Mouse (Mus musculus) ES-Bruce4 (cell line): ENCODE measurements at regions not wholly inside any gene's neighbourhood (a gene's known extent, or its start where the extent isn't known, plus 50 kb on each side); places are given as distances from the start of the nearest gene placed in this dataset.

ENCODE experiments used
- H3K27ac ChIP-seq: 2 replicates; pipeline ENCODE4 v1.5.1; 2012; ENCODE audit warnings: low read length, inconsistent platforms; ENCODE audit not compliant: insufficient read depth
- H3K27me3 ChIP-seq: 2 replicates; pipeline ENCODE4 v1.6.1; 2012; ENCODE audit warnings: mild to moderate bottlenecking, low read length, inconsistent platforms; ENCODE audit not compliant: control insufficient read depth, poor library complexity, insufficient read depth, severe bottlenecking
- H3K36me3 ChIP-seq: 2 replicates; pipeline ENCODE4 v1.6.1; 2012; ENCODE audit warnings: inconsistent platforms, mild to moderate bottlenecking, low read length, moderate library complexity; ENCODE audit not compliant: control insufficient read depth, poor library complexity, insufficient read depth, severe bottlenecking
- H3K4me1 ChIP-seq: one replicate; pipeline ENCODE4 v1.8.1; 2011; ENCODE audit warnings: low read length; ENCODE audit not compliant: control insufficient read depth, insufficient read depth
- H3K4me3 ChIP-seq: 2 replicates; pipeline ENCODE4 v1.5.1; 2011; ENCODE audit warnings: low read depth, mild to moderate bottlenecking, low read length
- H3K9ac ChIP-seq: 2 replicates; pipeline ENCODE4 v1.6.1; 2012; ENCODE audit warnings: low read depth, mild to moderate bottlenecking, inconsistent platforms; ENCODE audit not compliant: poor library complexity, severe bottlenecking
- H3K9me3 ChIP-seq: replicated peaks from 2 replicates; pipeline ENCODE4 v1.6.1; 2012; ENCODE audit warnings: mild to moderate bottlenecking, low read length, inconsistent platforms; ENCODE audit not compliant: control insufficient read depth, poor library complexity, insufficient read depth, severe bottlenecking
- CTCF ChIP-seq: IDR thresholded peaks from one replicate; pipeline ENCODE4 v1.8.1; 2011; ENCODE audit warnings: low read depth, low read length
- EP300 ChIP-seq: IDR thresholded peaks from 2 replicates; pipeline ENCODE4 v1.6.1; 2011; ENCODE audit warnings: low read depth, low read length; ENCODE audit not compliant: insufficient read depth
- POLR2A ChIP-seq: IDR thresholded peaks from one replicate; pipeline ENCODE4 v1.8.1; 2011; ENCODE audit warnings: low read length; ENCODE audit not compliant: insufficient read depth

DNA sequence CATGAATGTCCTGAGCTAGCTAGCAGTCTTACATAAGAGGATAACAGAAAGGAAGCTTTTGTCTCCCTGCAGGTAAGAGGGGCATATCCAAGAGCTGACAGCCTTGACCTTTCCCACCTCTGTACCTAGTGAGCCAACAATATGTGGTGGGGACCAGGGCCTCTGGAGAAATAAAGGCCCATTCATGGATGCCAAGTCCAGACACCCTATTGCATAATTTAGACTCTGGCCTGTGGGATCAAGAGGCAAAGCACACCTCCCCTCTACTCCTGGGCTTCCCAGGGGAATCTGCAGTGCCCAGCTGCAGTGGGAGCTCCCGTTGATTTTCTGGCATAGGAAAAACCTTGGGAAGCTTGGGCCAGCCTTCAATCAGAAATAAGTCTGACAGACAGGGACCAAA lies 251.8 kb upstream of the Igfbp3 start:
- no peak overlapping the region for H3K27ac ChIP-seq
- H3K27me3 ChIP-seq = no peaks in the 10 kb centered on the region
- H3K9ac ChIP-seq = no peak overlapping the region
- no peak for TF ChIP-seq CTCF
- no peak overlapping the region for H3K4me3 ChIP-seq
- no peaks in the 10 kb centered on the region for H3K4me1 ChIP-seq
- no peaks in the 10 kb centered on the region for H3K36me3 ChIP-seq
- no peaks in the 10 kb centered on the region; the same call in 1 of the 2 replicates for H3K9me3 ChIP-seq

DNA sequence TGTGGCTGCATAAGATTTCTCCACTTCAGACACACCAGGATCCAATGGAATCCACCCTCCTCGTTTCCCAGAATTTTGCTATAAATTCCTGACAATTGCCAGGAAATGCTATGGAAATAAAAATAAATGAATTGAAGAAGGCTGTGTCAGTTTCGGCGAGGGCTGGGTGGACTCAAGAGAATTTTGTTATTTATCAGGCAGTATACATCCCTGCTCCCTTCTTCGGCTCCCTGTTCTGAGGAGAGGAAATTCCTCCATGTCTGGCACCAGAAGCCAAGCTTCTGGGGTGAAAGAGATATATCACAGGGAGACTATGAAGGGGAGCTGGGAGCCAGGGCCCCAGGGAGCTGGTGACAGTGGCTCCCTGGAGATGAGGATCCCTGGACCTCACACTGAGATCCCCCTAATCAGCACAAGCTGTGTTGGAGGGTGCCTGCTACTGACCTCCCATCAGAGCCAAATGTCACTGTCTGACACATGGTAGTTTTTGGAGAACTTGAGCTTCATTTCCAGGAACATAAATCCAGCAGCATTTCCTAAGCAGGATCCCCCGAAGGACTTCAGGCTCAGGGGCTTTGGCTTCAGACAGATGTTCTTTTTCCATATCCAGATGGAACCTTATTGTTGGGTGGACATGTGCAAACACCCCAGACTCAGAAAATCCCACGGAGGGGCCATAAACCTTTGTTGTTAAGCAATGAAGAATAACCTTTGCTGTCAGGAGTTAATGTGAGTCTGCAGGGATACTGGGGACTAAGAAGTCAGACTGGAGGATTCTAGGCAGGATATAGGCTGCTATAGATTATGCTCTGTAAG lies 248.4 kb upstream of the Igfbp3 start:
- Histone ChIP-seq H3K27me3 (no peaks in the 10 kb centered on the region), H3K36me3 (no peaks in the 10 kb centered on the region), H3K4me1 (no peaks in the 10 kb centered on the region), H3K9me3 (no peaks in the 10 kb centered on the region; the same call in 1 of the 2 replicates), H3K9ac (no peak overlapping the region), H3K27ac (no peak overlapping the region), H3K4me3 (no peak overlapping the region)
- TF ChIP-seq CTCF (no peak), EP300 (no peak), POLR2A (no peak)

DNA sequence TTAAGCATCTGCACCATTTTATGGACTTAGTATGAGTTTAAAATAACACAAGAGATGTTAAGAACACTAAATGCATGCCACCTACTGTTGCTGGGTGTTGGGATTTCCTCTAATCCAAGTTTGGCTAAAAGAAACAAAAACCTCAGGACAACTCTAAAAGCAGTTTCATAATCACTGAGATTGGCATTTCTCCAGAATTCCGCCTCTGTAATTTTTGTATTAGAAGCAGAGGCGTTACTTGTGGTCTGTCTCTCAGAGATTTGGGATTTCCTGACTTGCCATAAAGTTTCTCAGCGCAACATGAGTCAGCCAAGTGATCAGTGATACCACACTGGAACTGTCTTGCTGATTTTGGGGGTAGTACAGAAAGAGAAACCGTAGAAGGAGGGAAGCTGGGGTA lies 238.0 kb upstream of the Igfbp3 start:
- Histone ChIP-seq H3K36me3 (no peaks in the 10 kb centered on the region), H3K27me3 (no peaks in the 10 kb centered on the region), H3K9ac (no peak overlapping the region), H3K27ac (no peak overlapping the region), H3K4me3 (no peak overlapping the region), H3K9me3 (no peaks in the 10 kb centered on the region; the same call in 1 of the 2 replicates), H3K4me1 (no peaks in the 10 kb centered on the region)
- TF ChIP-seq EP300 (no peak), CTCF (no peak), POLR2A (no peak)

DNA sequence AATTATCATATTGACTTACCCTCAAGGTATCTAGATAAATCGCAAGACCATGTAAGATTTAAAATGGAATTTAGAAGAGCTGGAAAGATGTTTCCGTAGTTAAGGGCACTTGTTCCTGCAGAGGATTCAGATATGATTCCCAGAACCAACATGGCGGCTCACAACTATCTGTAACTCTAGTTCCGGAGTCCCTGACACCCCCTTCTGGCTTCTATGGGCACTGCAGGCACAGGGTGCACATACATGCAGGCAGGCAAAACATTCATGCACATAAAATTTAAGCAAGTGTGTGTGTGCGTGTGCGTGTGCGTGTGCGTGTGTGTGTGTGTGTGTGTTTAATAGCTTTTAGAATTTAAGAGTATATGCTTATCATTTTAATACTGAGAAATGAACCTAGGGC lies 230.8 kb upstream of the Igfbp3 start:
- Histone ChIP-seq H3K36me3 (no peaks in the 10 kb centered on the region), H3K4me3 (no peak overlapping the region), H3K9ac (no peak overlapping the region), H3K4me1 (no peaks in the 10 kb centered on the region), H3K27ac (no peak overlapping the region), H3K9me3 (0 out of 2 replicates have a peak, but pooled peaks cover 4% of the 10 kb centered on the region), H3K27me3 (no peaks in the 10 kb centered on the region)
- TF ChIP-seq CTCF = peak; percentile 7
- no peak for TF ChIP-seq EP300
- TF ChIP-seq POLR2A = no peak

DNA sequence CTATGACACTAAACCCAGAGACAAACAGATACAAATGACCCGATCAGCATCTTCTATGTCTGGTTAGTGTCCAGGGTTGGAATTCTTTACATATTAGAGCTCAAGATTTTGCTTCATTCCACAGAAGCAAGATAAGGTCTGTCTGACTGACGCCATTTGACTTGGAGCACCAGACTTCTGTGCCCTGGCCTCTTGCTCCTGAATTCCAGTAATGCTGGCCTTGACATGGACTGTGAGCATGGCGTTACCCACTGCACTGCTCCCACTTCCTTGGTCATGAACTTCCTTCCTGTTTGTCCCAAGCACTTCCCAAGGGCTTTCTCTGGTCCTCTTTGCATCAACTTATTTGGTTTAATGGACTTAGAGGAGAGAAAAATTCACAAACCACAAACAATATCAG lies 225.6 kb upstream of the Igfbp3 start:
- Histone ChIP-seq H3K36me3 (no peaks in the 10 kb centered on the region), H3K27ac (no peak overlapping the region; the same call in 1 of the 2 replicates), H3K9me3 (peaks cover 6% of the 10 kb centered on the region; the same call in 1 of the 2 replicates), H3K9ac (no peak overlapping the region), H3K4me3 (no peak overlapping the region), H3K4me1 (peaks cover 2% of the 10 kb centered on the region), H3K27me3 (no peaks in the 10 kb centered on the region)
- TF ChIP-seq POLR2A = no peak
- TF ChIP-seq CTCF = no peak
- no peak for TF ChIP-seq EP300

DNA sequence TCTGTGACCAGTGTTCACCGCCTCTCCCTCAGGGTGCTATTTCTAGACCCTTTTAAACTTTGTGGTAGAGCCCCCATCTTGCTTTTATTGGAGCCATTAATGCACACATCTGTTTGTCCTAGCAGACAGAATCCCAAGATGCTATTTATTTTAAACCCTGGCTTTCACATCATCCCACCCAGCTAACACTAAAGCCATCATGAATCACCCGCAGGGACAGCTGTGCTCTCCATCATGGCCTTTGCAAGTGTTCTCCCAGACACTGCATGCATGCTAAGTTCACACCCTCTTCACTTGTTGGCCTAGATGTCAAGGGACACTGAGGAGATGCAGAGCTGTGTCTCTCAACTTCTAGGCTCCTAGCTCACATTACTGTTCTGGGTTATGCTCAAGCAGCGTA lies 220.9 kb upstream of the Igfbp3 start:
- peaks cover 2% of the 10 kb centered on the region for H3K4me1 ChIP-seq
- H3K9me3 ChIP-seq = peaks cover 4% of the 10 kb centered on the region; the same call in 1 of the 2 replicates
- H3K27me3 ChIP-seq = no peaks in the 10 kb centered on the region
- no peak overlapping the region for H3K27ac ChIP-seq
- H3K9ac ChIP-seq = no peak overlapping the region
- H3K4me3 ChIP-seq = no peak overlapping the region
- no peaks in the 10 kb centered on the region for H3K36me3 ChIP-seq
- no peak for TF ChIP-seq POLR2A
- no peak for TF ChIP-seq CTCF
- no peak for TF ChIP-seq EP300

DNA sequence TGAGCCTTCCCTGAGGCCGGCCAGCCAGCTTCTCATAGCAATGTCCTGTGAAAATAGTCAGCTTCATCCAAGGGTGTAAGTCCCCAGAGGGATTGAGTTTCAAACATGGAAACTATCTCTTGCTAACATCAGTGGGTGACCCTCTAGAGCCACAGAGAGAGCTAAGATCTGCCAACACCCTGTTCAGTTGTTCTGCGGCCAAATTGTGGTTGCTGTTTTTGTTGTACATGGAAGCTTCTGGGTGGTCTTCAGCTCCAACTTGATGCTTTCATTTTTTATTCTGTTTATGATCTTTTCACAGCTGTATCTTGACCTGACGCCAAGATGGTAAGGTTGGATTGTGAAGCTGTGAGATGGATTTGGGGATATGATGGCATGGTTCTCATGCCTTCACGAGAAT lies 214.0 kb upstream of the Igfbp3 start:
- H3K4me3 ChIP-seq = no peak overlapping the region
- TF ChIP-seq EP300 (no peak), POLR2A (no peak), CTCF (no peak)
- H3K9me3 ChIP-seq = no peaks in the 10 kb centered on the region
- H3K9ac ChIP-seq = no peak overlapping the region
- no peaks in the 10 kb centered on the region; the same call in 1 of the 2 replicates for H3K27me3 ChIP-seq
- peaks cover 2% of the 10 kb centered on the region for H3K4me1 ChIP-seq
- H3K27ac ChIP-seq = no peak overlapping the region
- no peaks in the 10 kb centered on the region for H3K36me3 ChIP-seq
